In genomic region chr17:8823548-8823947, GRCm38 (mm10) we compare ENCODE assay signal across 22 mouse cellular contexts.
A peak's percentile ranks its signal among the peaks of the same experiment; 100 is the strongest.
DNase-seq lines count a peak whose midpoint lies in the region; ATAC-seq and TF ChIP-seq lines count a peak whose summit lies in the region.
"Had no signal": no experiment of that assay in that cellular context is flagged by ENCODE, and none has a peak within 500 bp of the region (broad histone marks: within the 10 kb centered on the region; RNA-seq: fewer than 3 reads in every experiment).

No protein-coding gene starts in this region.

- no peaks in the 10 kb centered on the region for H3K9me3 ChIP-seq in forebrain, embryonic 16.5 days (ENCODE audit: control insufficient read depth, low read length)
- H3K9me3 ChIP-seq in forebrain, embryonic 14.5 days (replicated peaks; ENCODE audit: control insufficient read depth, low read length), result no peaks in the 10 kb centered on the region

- WGBS in forebrain, embryonic 16.5 days, result 68% methylated on average over 7 of the region's 7 CpGs
- WGBS in forebrain, embryonic 14.5 days, result 81% methylated on average over 7 of the region's 7 CpGs

- no peaks in the 10 kb centered on the region for H3K27me3 ChIP-seq in forebrain, embryonic 16.5 days (replicated peaks; ENCODE audit: control insufficient read depth, insufficient read depth, low read length)
- no peaks in the 10 kb centered on the region for H3K27me3 ChIP-seq in forebrain, embryonic 14.5 days (replicated peaks; ENCODE audit: control insufficient read depth, insufficient read depth, low read length)
- H3K27me3 ChIP-seq: CH12.LX, Patski had no signal

- 0 out of 2 replicates have a peak, but pooled peaks have one; percentile 34 for ATAC-seq in forebrain, embryonic 16.5 days
- ATAC-seq in forebrain, embryonic 14.5 days, result no peak
- ATAC-seq: activated CD4-positive, CD25-positive, alpha-beta regulatory T cell, adult 4 months; CD4-positive, CD25-positive, alpha-beta regulatory T cell, adult 4 months; Patski had no signal

- no peak overlapping the region for H3K4me3 ChIP-seq in forebrain, embryonic 16.5 days (replicated peaks; ENCODE audit: low read length)
- no peak overlapping the region for H3K4me3 ChIP-seq in forebrain, embryonic 14.5 days (ENCODE audit: low read depth, low read length)
- H3K4me3 ChIP-seq in layer of hippocampus, adult 2 months, result no peak overlapping the region

- no peak overlapping the region for H3K9ac ChIP-seq in forebrain, embryonic 16.5 days (replicated peaks; ENCODE audit: low read depth, low read length)
- H3K9ac ChIP-seq in forebrain, embryonic 14.5 days (ENCODE audit: low read length), result no peak overlapping the region

- H3K4me2 ChIP-seq in forebrain, embryonic 16.5 days (ENCODE audit: low read length), result no peak overlapping the region
- no peak overlapping the region for H3K4me2 ChIP-seq in forebrain, embryonic 14.5 days (ENCODE audit: low read length)

- DNase-seq in forebrain, embryonic 14.5 days (ENCODE audit: low spot score), result no peak
- DNase-seq in layer of hippocampus, adult 11-12 months (ENCODE audit: low spot score), result peak; percentile 40
- no peak for DNase-seq in layer of hippocampus, adult 9-10 months (ENCODE audit: low spot score)
- DNase-seq in layer of hippocampus, adult 2 months (ENCODE audit: low spot score in 2 of 2), result peak; percentile 48
- no peak for DNase-seq in layer of hippocampus, postnatal 14 days (ENCODE audit: low spot score in 2 of 2)
- peak; percentile 46 for DNase-seq in layer of hippocampus, adult 9-11 months
- no peak for DNase-seq in layer of hippocampus, postnatal 25 days (ENCODE audit: extremely low spot score in 1 of 2, low spot score in 1 of 2)
- DNase-seq: adrenal gland, adult 2 months; adrenal gland, adult 8-10 months; adrenal gland, postnatal 10 days; adrenal gland, postnatal 14 days; adrenal gland, postnatal 25 days; adrenal gland, postnatal 36 days; B cell, adult 2 months; cerebellum, adult 11 months; cerebellum, adult 11-12 months had no signal

- no peak for TF ChIP-seq CTCF in layer of hippocampus, adult 2 months (conservative IDR thresholded peaks at IDR 0.05)

- H3K27ac ChIP-seq in forebrain, embryonic 16.5 days (ENCODE audit: low read length), result no peak overlapping the region
- no peak overlapping the region for H3K27ac ChIP-seq in forebrain, embryonic 14.5 days (ENCODE audit: low read depth, low read length)
- H3K27ac ChIP-seq in layer of hippocampus, adult 2 months, result no peak overlapping the region

- H3K36me3 ChIP-seq in forebrain, embryonic 16.5 days (ENCODE audit: control insufficient read depth, insufficient read depth), result peaks cover 2% of the 10 kb centered on the region; the same call in 1 of the 2 replicates
- H3K36me3 ChIP-seq in forebrain, embryonic 14.5 days (ENCODE audit: control insufficient read depth, insufficient read depth, low read length), result 0 out of 2 replicates have a peak, but pooled peaks cover 5% of the 10 kb centered on the region
- H3K36me3 ChIP-seq: G1E had no signal

- H3K4me1 ChIP-seq in forebrain, embryonic 16.5 days (replicated peaks; ENCODE audit: control insufficient read depth, insufficient read depth, low read length), result peaks cover 14% of the 10 kb centered on the region
- H3K4me1 ChIP-seq in forebrain, embryonic 14.5 days (ENCODE audit: control insufficient read depth, insufficient read depth, low read length), result 0 out of 2 replicates have a peak, but pooled peaks cover 3% of the 10 kb centered on the region

Comparison
In these comparisons a context has a peak if more than half of its experiments do, and no peak if none do; other contexts are left out.
1. DNase-seq: peak in layer of hippocampus, adult 11-12 months (single experiment), layer of hippocampus, adult 2 months (2 of 2) and layer of hippocampus, adult 9-11 months (single experiment); none in forebrain, embryonic 14.5 days (single experiment), layer of hippocampus, adult 9-10 months (single experiment), layer of hippocampus, postnatal 14 days (0 of 2) and layer of hippocampus, postnatal 25 days (0 of 2).